Mouse (Mus musculus) intestine, embryonic 16.5 days (tissue): ENCODE measurements around the gene Nsmce3. TPM values are rescaled to one million over a fixed set of nuclear protein-coding genes. Genes with fewer than 3 reads are reported as not detected.

Source experiments
- ATAC-seq: fragments of 200-750 bp; cut with Nextera tagmentation; 2 replicates; pipeline ENCODE4 v1.8.0; 2017; ENCODE audit warnings: moderate TSS enrichment, moderate library complexity
- H3K27ac ChIP-seq: fragments of 300-500 bp; sonication (generic); 2 replicates; pipeline ENCODE4 v1.5.1; 2014; ENCODE audit warnings: mild to moderate bottlenecking, low read length
- H3K27me3 ChIP-seq: fragments of 300-500 bp; sonication (generic); replicated peaks from 2 replicates; pipeline ENCODE4 v1.6.1; 2014; ENCODE audit warnings: low read length, control low read depth, mixed read lengths; ENCODE audit not compliant: control insufficient read depth, insufficient read depth
- H3K36me3 ChIP-seq: fragments of 300-500 bp; sonication (generic); 2 replicates; pipeline ENCODE4 v1.6.1; 2014; ENCODE audit warnings: low read length, control low read depth; ENCODE audit not compliant: control insufficient read depth, insufficient read depth
- H3K4me1 ChIP-seq: fragments of 300-500 bp; sonication (generic); 2 replicates; pipeline ENCODE4 v1.6.1; 2014; ENCODE audit warnings: low read length, control low read depth, mixed read lengths; ENCODE audit not compliant: control insufficient read depth, insufficient read depth
- H3K4me2 ChIP-seq: fragments of 300-500 bp; sonication (generic); 2 replicates; pipeline ENCODE4 v1.6.1; 2014; ENCODE audit warnings: low read depth, low read length, control low read depth
- H3K4me3 ChIP-seq: fragments of 300-500 bp; sonication (generic); 2 replicates; pipeline ENCODE4 v1.5.1; 2014; ENCODE audit warnings: mild to moderate bottlenecking, low read length
- H3K9ac ChIP-seq: fragments of 300-500 bp; sonication (generic); 2 replicates; pipeline ENCODE4 v1.6.1; 2014; ENCODE audit warnings: low read depth, low read length
- H3K9me3 ChIP-seq: fragments of 300-500 bp; sonication (generic); 2 replicates; pipeline ENCODE4 v1.6.1; 2016; ENCODE audit warnings: low read length, control low read depth; ENCODE audit not compliant: control insufficient read depth
- WGBS: fragments of 180-500 bp; shearing (Covaris S2); extraction: QIAGEN DNeasy Blood & Tissue Kit; methylation state at CpG from one replicate; pipeline ENCODE4 v1.1.7; 2014; 5-methylcytosine and 5-hydroxymethylcytosine counted together
- polyA plus RNA-seq: library from polyadenylated mRNA; unstranded; fragments of >200 nt; fragmentation: Nextera tagmentation; extraction: Ambion mirVana; gene quantifications from 2 replicates; pipeline ENCODE4 v1.2.1, GENCODE M21; 2015

Gene Nsmce3
- polyA plus RNA-seq, 1 experiment from 2014 or later = 10.4 TPM

GRCm38 (mm10) chr7:64871987-64872742 lies 632 bp downstream of the Nsmce3 start:
- 2% methylated on average over 33 of the region's 33 CpGs for WGBS
- Histone ChIP-seq H3K9me3 (no peaks in the 10 kb centered on the region), H3K36me3 (0 out of 2 replicates have a peak, but pooled peaks cover 3% of the 10 kb centered on the region), H3K27me3 (no peaks in the 10 kb centered on the region), H3K4me3 (peak overlapping the region; percentile 85), H3K9ac (peak overlapping the region; percentile 96), H3K27ac (peak overlapping the region; percentile 98), H3K4me2 (peak overlapping the region; percentile 80), H3K4me1 (peaks cover 14% of the 10 kb centered on the region)
- ATAC-seq = peak; percentile 75

- ATAC-seq = no peak
- Histone ChIP-seq H3K4me1 (peaks cover 14% of the 10 kb centered on the region), H3K4me3 (no peak overlapping the region), H3K27ac (no peak overlapping the region), H3K27me3 (no peaks in the 10 kb centered on the region), H3K36me3 (0 out of 2 replicates have a peak, but pooled peaks cover 3% of the 10 kb centered on the region), H3K4me2 (no peak overlapping the region), H3K9ac (no peak overlapping the region), H3K9me3 (no peaks in the 10 kb centered on the region)
- 82% methylated on average over 6 of the region's 6 CpGs for WGBS
Observed at GRCm38 (mm10) chr7:64869549-64870065, 3.2 kb downstream of the Nsmce3 start.

GRCm38 (mm10) chr7:64863538-64863937 lies 9.3 kb downstream of the Nsmce3 start:
- H3K36me3 ChIP-seq = no peaks in the 10 kb centered on the region

GRCm38 (mm10) chr7:64862978-64863377 lies 9.8 kb downstream of the Nsmce3 start:
- Histone ChIP-seq H3K9me3 (no peaks in the 10 kb centered on the region), H3K27me3 (no peaks in the 10 kb centered on the region), H3K27ac (no peak overlapping the region), H3K4me1 (no peaks in the 10 kb centered on the region), H3K4me3 (no peak overlapping the region), H3K9ac (no peak overlapping the region), H3K36me3 (no peaks in the 10 kb centered on the region), H3K4me2 (no peak overlapping the region)
- WGBS = 80% methylated on average over 3 of the region's 3 CpGs
- no peak for ATAC-seq

More at GRCm38 (mm10) chr7:64863538-64863937, 9.3 kb downstream of the Nsmce3 start:
- Histone ChIP-seq H3K27ac (no peak overlapping the region), H3K9me3 (no peaks in the 10 kb centered on the region), H3K4me1 (no peaks in the 10 kb centered on the region), H3K4me3 (no peak overlapping the region), H3K4me2 (no peak overlapping the region), H3K9ac (no peak overlapping the region), H3K27me3 (no peaks in the 10 kb centered on the region)
- no peak for ATAC-seq
- 78% methylated on average over 3 of the region's 3 CpGs for WGBS

GRCm38 (mm10) chr7:64856526-64857082 lies 16.2 kb downstream of the Nsmce3 start:
- no peaks in the 10 kb centered on the region for H3K36me3 ChIP-seq
- H3K27ac ChIP-seq = no peak overlapping the region
- no peaks in the 10 kb centered on the region for H3K9me3 ChIP-seq
- no peaks in the 10 kb centered on the region for H3K4me1 ChIP-seq
- H3K4me2 ChIP-seq = no peak overlapping the region
- no peaks in the 10 kb centered on the region for H3K27me3 ChIP-seq
- H3K4me3 ChIP-seq = no peak overlapping the region
- no peak for ATAC-seq
- WGBS = 72% methylated on average over 12 of the region's 12 CpGs
- no peak overlapping the region for H3K9ac ChIP-seq

- no peak overlapping the region for H3K4me2 ChIP-seq
- 64% methylated on average over 15 of the region's 15 CpGs for WGBS
- no peaks in the 10 kb centered on the region for H3K27me3 ChIP-seq
- H3K27ac ChIP-seq = no peak overlapping the region
- ATAC-seq = no peak
- H3K9me3 ChIP-seq = no peaks in the 10 kb centered on the region
- no peaks in the 10 kb centered on the region for H3K4me1 ChIP-seq
- H3K4me3 ChIP-seq = no peak overlapping the region
- no peaks in the 10 kb centered on the region for H3K36me3 ChIP-seq
- H3K9ac ChIP-seq = no peak overlapping the region
Observed at GRCm38 (mm10) chr7:64855976-64856375, 16.8 kb downstream of the Nsmce3 start.

- Histone ChIP-seq H3K27ac (no peak overlapping the region), H3K4me1 (no peaks in the 10 kb centered on the region), H3K4me2 (no peak overlapping the region), H3K9me3 (no peaks in the 10 kb centered on the region), H3K36me3 (no peaks in the 10 kb centered on the region), H3K4me3 (no peak overlapping the region), H3K9ac (no peak overlapping the region), H3K27me3 (no peaks in the 10 kb centered on the region)
- ATAC-seq = no peak
- 75% methylated on average over 5 of the region's 10 CpGs for WGBS
Observed at GRCm38 (mm10) chr7:64855389-64855927, 17.3 kb downstream of the Nsmce3 start.

- H3K4me2 ChIP-seq = no peak overlapping the region
- no peak overlapping the region for H3K4me3 ChIP-seq
- no peak for ATAC-seq
- H3K9me3 ChIP-seq = no peaks in the 10 kb centered on the region
- H3K27me3 ChIP-seq = no peaks in the 10 kb centered on the region
- no peak overlapping the region for H3K27ac ChIP-seq
- H3K9ac ChIP-seq = no peak overlapping the region
- WGBS = 15% methylated on average over 3 of the region's 3 CpGs
- H3K36me3 ChIP-seq = no peaks in the 10 kb centered on the region
- H3K4me1 ChIP-seq = no peaks in the 10 kb centered on the region
Observed at GRCm38 (mm10) chr7:64850791-64851190, 22.0 kb downstream of the Nsmce3 start.

- Histone ChIP-seq H3K9ac (no peak overlapping the region), H3K4me3 (no peak overlapping the region), H3K4me2 (no peak overlapping the region), H3K36me3 (no peaks in the 10 kb centered on the region), H3K4me1 (no peaks in the 10 kb centered on the region), H3K9me3 (no peaks in the 10 kb centered on the region), H3K27me3 (no peaks in the 10 kb centered on the region), H3K27ac (no peak overlapping the region)
- 83% methylated on average over 5 of the region's 5 CpGs for WGBS
- no peak for ATAC-seq
Observed at GRCm38 (mm10) chr7:64847366-64847899, 25.4 kb downstream of the Nsmce3 start.
